Mouse (Mus musculus) liver, embryonic 14.5 days (tissue): ENCODE measurements around the gene Gars.

Experiments
- CTCF ChIP-seq: IDR thresholded peaks from 2 replicates; pipeline ENCODE4 v1.5.1; 2016; ENCODE audit warnings: antibody characterized with exemption, low read depth, control low read depth
- EP300 ChIP-seq: IDR thresholded peaks from 2 replicates; pipeline ENCODE4 v1.6.1; 2016; ENCODE audit warnings: antibody characterized with exemption, low read depth

DNA sequence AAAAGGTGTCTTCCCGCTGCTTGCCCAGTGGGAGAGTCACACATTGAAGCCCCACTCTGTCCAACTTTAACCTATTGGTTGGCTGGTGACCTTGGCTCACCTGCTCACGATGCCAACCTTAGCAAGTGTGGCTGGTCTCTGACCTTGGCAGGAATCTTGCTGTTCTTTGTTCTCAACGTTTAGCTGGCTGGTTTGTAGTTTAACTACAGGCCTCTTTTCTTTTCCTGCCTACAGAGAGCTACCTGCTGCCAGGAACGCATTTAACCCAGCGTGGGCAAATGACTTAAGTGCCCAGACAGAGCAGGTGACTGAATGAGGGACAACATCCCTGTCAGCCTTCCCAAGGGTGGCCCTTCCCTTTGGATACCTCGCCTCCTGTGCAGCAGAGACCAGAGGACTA, 40.1 kb upstream of the Gars start:
- TF ChIP-seq CTCF (no peak), EP300 (no peak)
